Mouse (Mus musculus): ENCODE results near the gene Arl5b. TPM values are rescaled to one million over a fixed set of nuclear protein-coding genes. Genes with fewer than 3 reads are reported as not detected.

Gene Arl5b
- polyA plus RNA-seq, 1 experiment from 2014 or later, result 38.6 TPM

Other genes with a start within 250 kb of the Arl5b start
- gene Nsun6, start 5.7 kb downstream of the Arl5b start, polyA plus RNA-seq (2014; fragmentation: Nextera tagmentation; extraction: Ambion mirVana), result 13.5 and 14.0 TPM in 2 replicates

Measured in stomach, embryonic 14.5 days (tissue).